Mouse (Mus musculus) left cerebral cortex, postnatal 10 days (tissue): Measurements from ENCODE around the gene En2. TPM values are rescaled to one million over a fixed set of nuclear protein-coding genes. Genes with fewer than 3 reads are reported as not detected.

Experiments used
- DNase-seq, 2 experiments: peaks; one replicate each; pipeline ENCODE4 v3.0.0; 2021 to 2022; ENCODE audit warnings: low spot score in 2 of 2, mixed read lengths in 1 of 2; ENCODE audit errors: extremely low spot score in 1 of 2
- intact Hi-C: fragments of 180-260 bp; cut with DNase I; formaldehyde crosslinking; loops from one replicate; pipeline ENCODE4 v1.15.1; 2025
- total RNA-seq, 2 experiments: library from RNA; stranded (reverse); gene quantifications; 2 replicates each; pipeline ENCODE4 v1.2.3; 2021

Gene En2
- total RNA-seq, 2 experiments from 2014 or later = not detected

DNA sequence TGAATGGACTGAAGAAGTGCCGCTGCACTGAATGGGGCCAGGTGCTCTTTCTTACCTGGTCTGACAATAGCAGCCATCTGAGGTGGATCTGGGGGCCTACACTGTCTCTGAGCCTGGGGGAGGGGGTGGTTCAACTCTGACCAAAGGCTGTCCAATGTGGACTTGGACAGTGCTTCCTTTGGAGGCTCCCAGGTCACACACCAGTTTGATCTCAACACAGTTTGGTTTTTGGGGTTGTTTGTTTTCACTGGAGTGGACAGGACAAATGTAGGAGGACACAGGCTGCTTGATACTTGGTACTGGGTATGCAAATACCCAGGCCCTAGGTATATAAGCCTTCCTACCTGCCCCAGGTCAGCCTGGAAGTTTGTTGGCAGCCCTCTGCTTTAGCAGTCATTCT, 8.2 kb downstream of the En2 start:
- intact Hi-C loops = loop anchor here (5.0 kb wide), 1 partner anchor 34 kb away; no protein-coding TSS in a partner anchor
- DNase-seq = no peak

DNA sequence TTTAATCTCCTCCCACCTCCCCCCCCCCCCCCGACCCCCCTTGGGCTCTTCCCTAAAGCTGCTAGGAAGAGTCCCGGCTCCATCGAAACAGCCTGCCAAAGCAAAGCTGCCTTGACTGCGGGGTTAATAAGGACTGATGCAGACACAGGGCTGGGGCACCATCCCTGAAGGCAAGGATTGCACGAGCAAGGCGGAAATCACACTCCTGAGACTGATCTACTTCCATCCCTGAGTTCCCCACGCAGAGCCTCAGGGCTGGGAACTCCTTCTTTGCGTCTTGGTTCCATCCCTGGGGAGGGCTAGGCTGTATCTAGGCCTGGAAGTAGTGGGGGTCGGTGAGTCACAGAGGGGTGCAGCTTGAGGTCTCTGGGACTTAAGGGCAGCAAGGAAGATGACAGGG, 8.6 kb downstream of the En2 start:
- DNase-seq = no peak
- intact Hi-C loops = loop anchor here (5.0 kb wide), 1 partner anchor 33 kb away; no protein-coding TSS in a partner anchor

DNA sequence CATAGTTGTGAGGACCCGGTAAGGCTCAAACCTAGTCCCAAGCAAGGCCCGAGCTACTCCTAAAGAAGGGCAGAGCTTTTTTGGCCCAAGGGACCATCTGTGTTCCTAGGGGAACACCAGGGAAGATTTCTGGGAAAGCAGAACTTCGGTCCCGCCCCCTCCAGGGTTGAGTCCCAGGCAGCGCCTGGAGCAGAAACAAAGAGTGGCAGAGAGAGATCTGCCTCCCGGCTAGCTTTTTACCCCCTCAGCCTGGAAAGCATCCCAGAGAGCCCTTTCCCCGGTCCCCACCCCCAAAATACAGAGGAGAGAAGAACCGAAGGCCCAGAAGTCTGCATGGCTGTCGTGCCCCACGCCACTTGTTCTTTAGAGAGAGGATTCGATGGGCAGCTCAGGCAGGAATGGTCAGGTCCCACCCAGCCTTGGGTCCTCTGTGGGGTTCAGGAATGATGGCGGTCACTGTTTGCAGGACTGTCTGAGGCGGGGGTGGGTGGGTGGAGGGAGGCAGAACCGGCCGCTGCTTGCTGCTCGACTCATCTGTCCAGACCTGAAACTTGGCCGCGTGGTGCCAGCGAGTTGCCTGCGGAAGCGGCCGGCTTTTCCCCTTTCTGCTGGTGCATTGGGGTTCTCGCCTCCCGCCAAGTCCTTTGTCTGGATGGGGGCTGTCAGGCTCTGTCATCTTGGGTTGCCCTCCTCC, 9.5 kb downstream of the En2 start:
- intact Hi-C loops = loop anchor here (5.0 kb wide), 1 partner anchor 32 kb away; no protein-coding TSS in a partner anchor
- DNase-seq = no peak

DNA sequence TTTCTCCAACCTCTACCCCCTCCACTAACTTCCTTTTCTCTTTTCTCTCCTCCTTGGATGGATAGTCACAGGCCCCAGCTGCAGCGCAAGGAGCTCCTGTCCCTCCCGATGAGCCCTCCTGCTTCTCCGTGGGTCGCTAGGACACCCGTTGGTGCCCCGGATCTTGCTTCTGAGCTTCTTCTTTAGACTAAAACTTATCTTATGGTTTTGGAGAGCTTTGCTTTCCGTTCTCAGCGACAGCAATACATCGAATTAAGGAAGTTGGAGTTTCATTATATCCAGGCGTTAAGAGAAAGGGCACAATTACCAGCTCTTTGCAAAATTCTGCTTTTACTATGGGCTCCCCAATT, 10.1 kb downstream of the En2 start:
- intact Hi-C loops = no loop called here
- no peak for DNase-seq

DNA sequence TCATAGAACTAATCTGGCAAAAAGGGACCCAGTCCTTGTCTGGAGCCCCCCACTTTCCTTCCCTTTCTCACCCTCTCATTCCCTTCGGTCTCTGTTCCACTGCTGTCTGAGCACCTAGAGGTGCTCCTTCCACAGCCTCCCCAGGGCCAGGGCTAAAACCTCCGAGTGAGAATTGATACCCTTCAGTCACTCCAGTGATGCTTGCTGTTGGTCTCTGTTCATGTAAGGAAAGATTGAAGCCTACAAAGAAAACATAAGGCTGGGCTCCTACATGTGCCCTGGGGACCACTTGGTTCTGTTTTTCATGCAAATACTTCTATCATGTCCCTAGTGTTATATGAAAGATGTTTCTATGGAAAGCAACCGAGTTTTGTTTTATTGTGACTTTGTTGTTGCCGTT, 10.5 kb downstream of the En2 start:
- intact Hi-C loops = no loop called here
- DNase-seq = no peak

DNA sequence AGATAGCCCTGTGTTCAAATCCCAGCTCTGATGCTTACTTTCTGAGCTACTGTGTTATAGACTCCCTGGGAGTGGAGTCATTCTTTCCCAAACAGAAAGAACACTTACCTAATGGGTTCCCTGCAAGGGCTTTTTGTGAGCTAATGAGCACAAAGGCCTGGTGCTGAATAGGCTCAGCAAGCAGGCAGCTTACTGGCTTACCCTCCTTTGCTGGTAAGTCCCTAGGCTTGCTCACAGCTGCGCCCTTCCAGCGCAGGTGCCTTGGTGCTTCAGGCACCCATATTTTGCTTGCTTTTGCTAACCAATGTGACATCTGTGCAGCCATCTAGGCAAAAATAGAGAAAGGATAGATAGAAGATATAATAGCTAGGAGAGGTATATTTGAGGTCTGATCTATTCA, 11.1 kb downstream of the En2 start:
- DNase-seq = no peak
- intact Hi-C loops = no loop called here

DNA sequence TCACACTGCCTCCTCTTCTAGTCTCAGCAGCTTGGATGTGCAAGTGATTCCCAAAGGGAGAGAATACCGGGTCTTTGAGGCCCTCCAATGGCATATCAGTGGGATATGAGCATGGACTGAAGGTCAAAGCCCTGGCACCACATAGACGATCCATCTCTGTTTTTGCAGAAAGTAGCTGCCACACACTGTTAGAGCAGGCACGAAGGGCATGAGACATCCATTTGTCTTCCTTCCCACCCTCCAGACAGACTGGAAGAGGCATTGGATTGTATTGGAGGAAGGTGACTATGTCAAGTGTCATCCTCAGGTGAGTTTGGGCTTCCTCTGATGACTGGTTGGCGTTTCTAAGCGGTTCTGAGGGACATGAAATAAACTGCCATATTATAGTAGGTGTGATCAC, 12.8 kb downstream of the En2 start:
- intact Hi-C loops = no loop called here
- DNase-seq = no peak

DNA sequence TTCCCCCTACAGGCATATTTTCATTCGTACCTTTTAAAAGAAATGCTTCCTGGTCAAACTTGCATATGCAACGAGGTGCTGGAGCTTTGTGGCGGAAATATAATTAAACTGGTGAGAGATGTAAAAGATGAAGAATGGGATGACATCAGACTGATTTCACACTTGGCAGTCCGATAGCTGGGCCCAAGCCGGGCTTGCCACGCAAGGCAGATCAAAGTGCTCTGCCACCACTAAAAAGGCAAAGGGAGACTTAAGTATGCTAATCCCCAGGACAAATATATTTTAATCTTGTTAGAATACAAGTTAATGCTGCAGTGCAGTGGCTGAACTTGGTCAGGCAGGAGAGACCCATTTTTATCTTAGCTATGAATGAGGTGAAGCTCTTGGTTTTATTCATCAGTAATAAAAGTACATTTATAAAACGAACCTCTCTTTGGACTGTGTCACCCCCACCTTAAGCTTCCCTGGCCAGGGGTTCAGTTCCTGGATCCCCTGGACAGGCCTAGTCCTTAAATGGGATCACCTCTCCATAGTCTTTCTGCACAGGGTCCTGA, 13.8 kb downstream of the En2 start:
- no peak for DNase-seq

DNA sequence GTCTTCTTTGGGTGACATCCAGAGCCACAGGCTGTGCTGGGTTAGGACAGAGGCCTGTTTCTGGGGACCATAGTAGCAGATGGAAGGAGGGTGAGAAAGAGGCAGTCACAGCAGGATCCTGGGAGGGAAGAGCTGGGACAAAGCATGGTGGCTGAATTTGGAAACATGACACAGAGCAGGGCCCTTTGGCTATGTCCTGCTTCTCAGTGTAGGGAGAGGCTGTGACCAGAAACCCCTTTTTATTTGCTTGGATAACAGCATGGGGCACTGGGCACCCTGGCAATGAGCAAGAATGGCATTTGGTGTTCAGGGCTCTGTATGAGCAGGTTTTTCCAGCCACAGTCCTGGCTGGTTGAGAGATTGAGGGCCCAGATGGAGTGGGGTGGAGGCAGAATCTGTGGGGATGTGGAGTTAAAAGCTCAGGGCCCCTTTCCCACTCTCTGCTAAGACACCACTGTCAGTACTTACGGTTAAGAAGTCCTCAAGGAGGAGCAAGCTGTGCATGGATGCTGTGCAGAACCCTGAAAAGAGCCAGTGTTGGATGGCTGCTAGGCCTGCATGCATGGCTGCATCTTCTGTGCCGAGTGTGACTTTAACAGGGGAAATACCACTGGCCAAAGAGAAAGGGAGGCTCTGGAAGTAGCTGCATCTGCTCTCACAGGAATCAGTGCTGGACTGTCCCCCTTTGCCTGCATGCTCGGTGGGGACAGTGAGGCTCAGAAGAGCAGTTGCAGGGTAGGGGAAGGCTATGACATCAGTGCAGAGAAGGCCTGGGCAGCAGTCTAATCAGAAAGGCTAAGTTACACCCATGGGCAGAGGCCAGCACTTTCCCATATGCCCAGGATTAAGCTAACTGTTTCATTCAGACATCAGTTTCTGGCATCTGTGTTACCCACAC, 26.0 kb downstream of the En2 start:
- intact Hi-C loops = no loop called here
- no peak for DNase-seq

More for the DNA sequence above, 13.8 kb downstream of the En2 start:
- intact Hi-C loops = no loop called here

DNA sequence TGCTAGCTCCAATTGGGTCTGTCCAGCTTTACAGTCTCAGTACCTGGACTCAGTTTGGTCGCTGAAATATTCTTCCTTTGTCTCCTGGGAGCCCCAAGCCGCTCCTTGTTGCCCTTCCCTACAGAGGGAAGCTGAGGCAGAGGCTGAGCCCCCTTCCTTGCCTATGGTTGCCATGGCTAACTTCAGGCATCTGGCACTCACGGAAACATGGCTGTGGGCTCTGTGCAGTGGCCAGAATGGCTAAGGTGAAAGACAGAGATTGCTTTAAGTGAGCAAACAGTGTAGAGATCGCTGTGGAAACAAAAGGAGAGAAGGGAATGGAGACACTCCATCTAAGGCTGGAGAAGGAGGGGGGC, 26.6 kb downstream of the En2 start:
- DNase-seq = no peak
- intact Hi-C loops = no loop called here

DNA sequence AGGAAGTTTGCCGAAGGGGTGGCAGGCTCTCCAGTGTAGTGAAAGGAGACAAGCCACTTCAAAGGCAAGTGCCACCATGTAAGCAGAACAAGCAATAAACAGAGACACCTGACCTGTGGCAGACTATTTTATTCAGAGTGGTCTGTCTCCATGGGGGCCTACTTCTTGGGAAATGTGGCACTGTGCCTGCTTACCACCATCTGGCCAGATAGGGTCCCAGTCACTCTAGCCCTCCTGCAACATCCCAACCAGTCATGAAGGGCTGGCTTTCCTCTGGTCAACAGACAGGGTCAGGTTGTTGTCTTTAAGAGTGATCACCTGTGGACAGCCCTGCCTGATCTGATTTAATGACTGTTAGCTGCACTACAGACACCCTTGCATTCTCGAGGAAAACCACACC, 30.0 kb downstream of the En2 start:
- intact Hi-C loops = no loop called here

DNA sequence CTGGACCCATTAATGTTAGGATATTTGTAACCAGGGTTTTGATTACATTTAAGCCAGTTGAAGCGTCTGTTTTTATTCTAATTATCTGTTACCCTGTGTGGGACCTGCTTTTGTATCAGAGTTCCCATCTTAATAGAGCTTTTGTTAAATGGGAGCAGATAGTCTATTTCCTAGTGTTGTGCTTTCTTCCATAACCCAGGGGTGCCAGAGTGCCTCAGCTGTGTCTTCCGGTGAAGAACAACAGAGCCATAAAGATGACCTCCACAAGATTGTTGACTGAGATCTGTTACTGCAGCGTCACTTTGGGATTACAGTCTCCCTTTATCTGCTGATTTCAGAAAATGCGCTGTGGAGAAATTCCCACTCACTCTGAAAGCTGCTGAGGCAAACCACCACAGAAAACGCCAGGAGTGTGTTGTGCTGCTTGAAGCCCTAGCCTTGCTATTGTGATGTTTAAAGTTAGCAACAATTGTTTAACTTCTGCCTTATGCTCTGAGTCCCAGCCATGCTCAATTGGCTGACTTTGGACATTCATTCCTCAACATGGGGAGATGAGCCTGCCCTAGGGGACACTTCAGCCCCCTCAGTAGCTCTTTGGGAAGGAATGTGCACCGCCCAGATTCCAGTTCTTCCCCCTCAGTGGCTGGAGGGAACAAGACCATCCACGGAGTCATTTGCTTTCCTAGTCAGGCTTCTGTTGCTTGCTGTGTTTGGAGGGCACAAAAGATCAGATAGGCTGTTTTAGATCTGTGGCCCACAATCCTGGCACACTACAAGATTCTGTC, 33.8 kb downstream of the En2 start:
- no peak for DNase-seq
- intact Hi-C loops = no loop called here

More for the DNA sequence above, 30.0 kb downstream of the En2 start:
- no peak for DNase-seq

DNA sequence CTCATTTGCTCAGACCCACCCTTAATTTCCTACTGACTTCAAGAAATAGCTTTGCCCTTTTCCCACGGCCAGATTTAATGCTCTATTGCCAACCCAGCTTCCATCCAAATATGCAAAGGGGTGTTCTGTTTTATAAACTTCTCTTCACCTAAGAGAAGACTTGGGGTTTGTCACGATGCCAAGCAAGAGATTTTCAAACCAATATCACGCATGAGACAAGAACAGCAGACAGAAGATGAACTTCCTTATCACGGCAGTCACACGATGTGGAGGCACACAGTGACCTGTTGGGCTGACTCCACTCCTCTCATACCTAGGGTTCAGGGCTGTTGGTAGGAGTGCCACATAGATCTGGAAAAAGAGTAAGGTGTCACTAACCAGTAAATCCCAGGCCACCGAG, 37.6 kb downstream of the En2 start:
- no peak for DNase-seq
- intact Hi-C loops = no loop called here

DNA sequence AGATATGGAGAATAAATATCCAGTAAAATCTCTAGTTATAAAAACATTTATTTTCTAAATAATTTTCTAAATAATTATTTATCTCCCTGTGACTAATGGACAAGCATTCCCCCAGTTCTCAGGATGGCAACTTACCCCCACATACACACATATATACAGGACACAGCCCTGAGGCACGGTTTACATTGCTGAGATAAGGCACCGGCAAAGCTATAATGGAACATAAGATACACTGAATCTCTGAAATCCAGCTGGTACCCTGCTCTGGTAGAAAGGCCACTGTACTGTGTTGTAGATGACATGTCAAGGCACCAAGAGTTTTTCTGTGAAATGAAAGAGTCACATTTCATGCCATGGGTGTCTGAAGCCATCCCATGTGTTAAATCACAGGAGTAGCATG, 39.2 kb downstream of the En2 start:
- intact Hi-C loops = loop anchor here (5.0 kb wide), 1 partner anchor 32 kb away; no protein-coding TSS in a partner anchor

DNA sequence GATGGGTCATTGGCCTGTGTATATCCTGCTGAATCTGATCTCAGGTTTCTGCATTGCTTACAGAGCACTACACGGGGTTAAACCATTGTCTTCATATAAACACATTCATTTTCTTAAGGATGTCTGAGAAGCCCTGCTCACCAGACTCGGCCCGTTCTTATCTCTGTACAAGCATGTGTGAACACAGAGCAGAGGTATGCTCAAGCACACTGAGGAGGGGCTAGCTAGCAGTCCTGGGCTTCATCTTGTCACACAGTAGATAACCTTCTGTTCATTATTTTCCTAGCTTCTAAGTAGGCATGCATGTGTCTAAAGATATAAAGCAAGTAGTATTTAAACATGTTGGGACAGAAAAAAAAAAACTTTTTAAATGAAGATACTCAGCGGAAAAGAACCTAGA, 41.0 kb downstream of the En2 start:
- intact Hi-C loops = loop anchor here (5.0 kb wide), 1 partner anchor 34 kb away; no protein-coding TSS in a partner anchor
- no peak for DNase-seq

More for the DNA sequence above, 39.2 kb downstream of the En2 start:
- DNase-seq = no peak

DNA sequence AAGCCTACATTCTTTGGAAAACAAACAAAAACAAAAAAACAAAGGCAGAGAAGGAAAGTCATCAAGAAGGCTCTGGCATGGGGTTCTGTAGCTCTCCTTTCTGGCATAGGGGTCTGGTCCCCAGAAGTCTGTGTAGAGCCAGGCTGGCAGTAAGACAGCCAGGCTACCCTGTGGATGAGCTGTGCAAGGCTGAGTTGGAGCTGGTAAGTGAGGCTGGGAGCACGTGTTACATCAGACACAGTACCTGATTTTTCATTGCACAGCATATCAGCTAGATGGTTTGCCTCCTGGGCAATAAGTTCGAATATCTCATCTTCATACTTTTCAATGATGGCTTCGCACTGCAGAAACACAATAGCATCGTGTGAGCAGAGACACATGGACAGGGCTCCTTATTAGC, 41.5 kb downstream of the En2 start:
- DNase-seq = no peak
- intact Hi-C loops = loop anchor here (5.0 kb wide), 1 partner anchor 35 kb away; no protein-coding TSS in a partner anchor

DNA sequence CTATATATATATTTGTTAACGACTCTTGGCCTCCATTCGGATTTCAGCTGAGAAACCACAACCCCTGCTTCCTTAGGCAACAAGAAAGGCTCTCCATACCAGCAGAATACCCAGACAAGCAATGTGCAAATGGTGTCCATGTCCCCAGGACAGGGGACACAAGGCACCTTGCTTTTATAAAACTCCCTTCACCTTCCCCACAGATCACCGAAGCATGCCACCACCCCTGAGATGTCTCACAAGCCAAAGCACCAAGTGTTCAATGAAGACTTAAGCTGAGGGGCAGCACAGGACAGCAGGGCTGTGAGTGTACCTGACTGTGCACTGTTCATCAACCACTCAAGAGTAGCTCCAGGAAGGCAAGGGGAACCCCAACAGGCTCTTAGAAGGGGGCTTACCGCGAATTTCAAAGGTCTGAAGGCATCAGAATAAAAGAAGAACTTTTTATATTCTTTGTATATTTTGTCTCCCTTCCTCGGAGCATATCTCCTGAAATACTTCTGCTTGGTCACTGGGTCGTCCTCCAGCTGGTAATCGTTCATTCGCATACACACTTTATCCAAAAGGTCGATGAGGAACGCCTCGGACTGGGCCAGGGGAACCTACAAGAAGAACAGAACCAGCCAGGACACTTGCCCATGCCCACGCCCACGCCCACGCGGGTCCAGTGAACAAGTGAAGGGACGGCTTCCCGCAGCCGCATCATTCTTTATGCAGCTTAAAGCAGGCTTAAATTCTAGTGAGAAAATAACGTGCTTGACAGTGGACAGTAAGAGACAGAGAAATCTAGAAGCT, 43.4 kb downstream of the En2 start:
- DNase-seq = no peak

More for the DNA sequence above, 43.4 kb downstream of the En2 start:
- intact Hi-C loops = loop anchor here (5.0 kb wide), 1 partner anchor 37 kb away; no protein-coding TSS in a partner anchor
